Mouse (Mus musculus): ENCODE results near the gene Crip1. TPM values are rescaled to one million over a fixed set of nuclear protein-coding genes. Genes with fewer than 3 reads are reported as not detected.

The Crip1 gene
- polyA plus RNA-seq, 1 experiment = 201 TPM

- WGBS = 2% methylated on average over 19 of the region's 19 CpGs
- peak overlapping the region; percentile 96 for H3K4me3 ChIP-seq (replicated peaks; ENCODE audit: control insufficient read depth, low read depth, low read length)
- peaks cover 7% of the 10 kb centered on the region; the same call in 1 of the 2 replicates for H3K4me1 ChIP-seq (ENCODE audit: control insufficient read depth, insufficient read depth, low read length)
- no peak for TF ChIP-seq CTCF (IDR thresholded peaks at IDR 0.05; ENCODE audit: control insufficient read depth, insufficient read depth, low read length)
- TF ChIP-seq POLR2A (IDR thresholded peaks at IDR 0.05; ENCODE audit: borderline replicate concordance, control insufficient read depth, low read depth, low read length) = no peak
- H3K27ac ChIP-seq (ENCODE audit: control insufficient read depth, insufficient read depth, low read depth, low read length, poor library complexity) = peak overlapping the region; percentile 56
These were observed 6.2 kb downstream of the Crip1 start for GRCm38 (mm10) chr12:113152272-113152661.

- no peak overlapping the region for H3K27ac ChIP-seq (ENCODE audit: control insufficient read depth, insufficient read depth, low read depth, low read length, poor library complexity)
- TF ChIP-seq CTCF (IDR thresholded peaks at IDR 0.05; ENCODE audit: control insufficient read depth, insufficient read depth, low read length) (no peak), POLR2A (IDR thresholded peaks at IDR 0.05; ENCODE audit: borderline replicate concordance, control insufficient read depth, low read depth, low read length) (no peak)
- WGBS = 72% methylated on average over 6 of the region's 6 CpGs
- H3K4me3 ChIP-seq (replicated peaks; ENCODE audit: control insufficient read depth, low read depth, low read length) = peak overlapping the region; percentile 96
- peaks cover 7% of the 10 kb centered on the region; the same call in 1 of the 2 replicates for H3K4me1 ChIP-seq (ENCODE audit: control insufficient read depth, insufficient read depth, low read length)
These were observed 6.9 kb downstream of the Crip1 start for GRCm38 (mm10) chr12:113152991-113153525.

- WGBS = 76% methylated on average over 7 of the region's 7 CpGs
- Histone ChIP-seq H3K27ac (ENCODE audit: control insufficient read depth, insufficient read depth, low read depth, low read length, poor library complexity) (peak overlapping the region; percentile 11; the same call in 1 of the 2 replicates), H3K4me1 (ENCODE audit: control insufficient read depth, insufficient read depth, low read length) (peaks cover 3% of the 10 kb centered on the region; the same call in 1 of the 2 replicates), H3K4me3 (replicated peaks; ENCODE audit: control insufficient read depth, low read depth, low read length) (no peak overlapping the region)
- TF ChIP-seq POLR2A (IDR thresholded peaks at IDR 0.05; ENCODE audit: borderline replicate concordance, control insufficient read depth, low read depth, low read length) (no peak), CTCF (IDR thresholded peaks at IDR 0.05; ENCODE audit: control insufficient read depth, insufficient read depth, low read length) (no peak)
These were observed 7.9 kb downstream of the Crip1 start for GRCm38 (mm10) chr12:113153971-113154370.

GRCm38 (mm10) chr12:113154747-113155075 is 8.6 kb downstream of the Crip1 start:
- Histone ChIP-seq H3K4me3 (replicated peaks; ENCODE audit: control insufficient read depth, low read depth, low read length) (peak overlapping the region; percentile 77), H3K27ac (ENCODE audit: control insufficient read depth, insufficient read depth, low read depth, low read length, poor library complexity) (peak overlapping the region; percentile 82), H3K4me1 (ENCODE audit: control insufficient read depth, insufficient read depth, low read length) (peaks cover 3% of the 10 kb centered on the region; the same call in 1 of the 2 replicates)
- WGBS = 71% methylated on average over 6 of the region's 6 CpGs
- TF ChIP-seq CTCF (IDR thresholded peaks at IDR 0.05; ENCODE audit: control insufficient read depth, insufficient read depth, low read length) (no peak), POLR2A (IDR thresholded peaks at IDR 0.05; ENCODE audit: borderline replicate concordance, control insufficient read depth, low read depth, low read length) (no peak)

GRCm38 (mm10) chr12:113155076-113155771 is 9.1 kb downstream of the Crip1 start:
- Histone ChIP-seq H3K27ac (ENCODE audit: control insufficient read depth, insufficient read depth, low read depth, low read length, poor library complexity) (peak overlapping the region; percentile 82), H3K4me3 (replicated peaks; ENCODE audit: control insufficient read depth, low read depth, low read length) (peak overlapping the region; percentile 77), H3K4me1 (ENCODE audit: control insufficient read depth, insufficient read depth, low read length) (peaks cover 3% of the 10 kb centered on the region; the same call in 1 of the 2 replicates)
- 0 out of 2 replicates have a peak, but pooled peaks have one; percentile 4 for TF ChIP-seq CTCF (IDR thresholded peaks at IDR 0.05; ENCODE audit: control insufficient read depth, insufficient read depth, low read length)
- no peak for TF ChIP-seq POLR2A (IDR thresholded peaks at IDR 0.05; ENCODE audit: borderline replicate concordance, control insufficient read depth, low read depth, low read length)
- 6% methylated on average over 32 of the region's 32 CpGs for WGBS

GRCm38 (mm10) chr12:113155887-113156539 is 9.9 kb downstream of the Crip1 start, which contains the start of gene Tedc1:
Gene Tedc1 (plus strand): TSS chr12:113156421.
- H3K4me3 ChIP-seq (replicated peaks; ENCODE audit: control insufficient read depth, low read depth, low read length) = peak within 1 kb of the TSS; percentile 88
- H3K4me1 ChIP-seq (ENCODE audit: control insufficient read depth, insufficient read depth, low read length) = peaks cover 3% of the 10 kb centered on the region; the same call in 1 of the 2 replicates
- peak; percentile 94 for TF ChIP-seq CTCF (IDR thresholded peaks at IDR 0.05; ENCODE audit: control insufficient read depth, insufficient read depth, low read length)
- peak; percentile 47; the same call in 1 of the 2 replicates for TF ChIP-seq POLR2A (IDR thresholded peaks at IDR 0.05; ENCODE audit: borderline replicate concordance, control insufficient read depth, low read depth, low read length)
- under 1% methylated on average over 46 of the region's 46 CpGs for WGBS
- peak within 1 kb of the TSS; percentile 82 for H3K27ac ChIP-seq (ENCODE audit: control insufficient read depth, insufficient read depth, low read depth, low read length, poor library complexity)

GRCm38 (mm10) chr12:113156540-113156929 is 10.4 kb downstream of the Crip1 start:
- H3K27ac ChIP-seq (ENCODE audit: control insufficient read depth, insufficient read depth, low read depth, low read length, poor library complexity) = peak overlapping the region; percentile 53
- WGBS = 1% methylated on average over 23 of the region's 23 CpGs
- H3K4me1 ChIP-seq (ENCODE audit: control insufficient read depth, insufficient read depth, low read length) = peaks cover 3% of the 10 kb centered on the region; the same call in 1 of the 2 replicates
- TF ChIP-seq CTCF (IDR thresholded peaks at IDR 0.05; ENCODE audit: control insufficient read depth, insufficient read depth, low read length) (no peak), POLR2A (IDR thresholded peaks at IDR 0.05; ENCODE audit: borderline replicate concordance, control insufficient read depth, low read depth, low read length) (no peak)
- peak overlapping the region; percentile 88 for H3K4me3 ChIP-seq (replicated peaks; ENCODE audit: control insufficient read depth, low read depth, low read length)

GRCm38 (mm10) chr12:113157002-113157401 is 10.9 kb downstream of the Crip1 start:
- WGBS = 53% methylated on average over 8 of the region's 8 CpGs
- H3K27ac ChIP-seq (ENCODE audit: control insufficient read depth, insufficient read depth, low read depth, low read length, poor library complexity) = no peak overlapping the region
- TF ChIP-seq POLR2A (IDR thresholded peaks at IDR 0.05; ENCODE audit: borderline replicate concordance, control insufficient read depth, low read depth, low read length) = no peak
- TF ChIP-seq CTCF (IDR thresholded peaks at IDR 0.05; ENCODE audit: control insufficient read depth, insufficient read depth, low read length) = no peak
- H3K4me3 ChIP-seq (replicated peaks; ENCODE audit: control insufficient read depth, low read depth, low read length) = peak overlapping the region; percentile 88
- peaks cover 2% of the 10 kb centered on the region; the same call in 1 of the 2 replicates for H3K4me1 ChIP-seq (ENCODE audit: control insufficient read depth, insufficient read depth, low read length)
